Mouse (Mus musculus): ENCODE data around the gene Gjc2. TPM values are rescaled to one million over a fixed set of nuclear protein-coding genes. Genes with fewer than 3 reads are reported as not detected.

Gene Gjc2
- total and polyA plus RNA-seq, 3 experiments = 0.45 to 0.72 (median 0.57) TPM

DNA sequence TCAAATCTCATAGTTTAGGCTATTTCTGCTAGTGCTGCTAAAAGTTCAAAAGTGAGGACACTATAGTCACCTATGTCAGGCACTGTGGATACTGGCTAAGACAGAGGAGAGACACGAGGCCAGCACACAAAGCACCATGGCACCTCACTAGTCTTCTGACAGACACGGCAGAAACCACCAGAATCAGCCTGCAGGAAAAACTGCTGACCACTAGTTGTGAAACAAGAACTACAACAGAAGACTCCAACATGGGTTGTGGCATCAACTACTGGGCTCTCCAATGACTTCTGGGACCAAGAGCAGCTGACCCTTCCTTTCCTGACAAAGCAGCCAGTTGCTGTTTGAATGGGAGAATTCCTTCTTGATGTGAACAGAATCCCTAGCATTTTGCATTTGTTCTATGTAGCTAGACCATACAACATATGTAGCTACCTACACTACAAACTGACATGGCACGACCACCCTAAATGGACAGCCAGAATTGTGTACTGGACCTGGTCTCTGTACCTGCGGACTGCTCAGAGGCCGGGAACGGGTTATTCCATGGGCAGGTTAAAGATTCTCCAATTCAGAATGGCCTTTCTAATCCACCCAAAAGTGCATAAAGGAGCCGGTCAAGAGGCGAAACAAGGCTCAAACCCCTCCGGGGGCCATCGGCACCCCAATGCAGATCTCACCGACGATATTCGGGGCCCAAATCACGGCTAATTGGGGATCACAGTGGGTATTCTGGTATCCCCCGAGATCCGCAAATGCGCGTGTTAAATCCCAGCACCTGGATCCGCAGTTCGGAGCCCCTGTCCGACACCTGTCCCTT lies 44.0 kb upstream of the Gjc2 start:
- Histone ChIP-seq H3K27ac (peak overlapping the region; percentile 100), H3K4me1 (ENCODE audit: control insufficient read depth, insufficient read depth, low read length) (peaks cover 24% of the 10 kb centered on the region), H3K27me3 (ENCODE audit: control insufficient read depth, insufficient read depth, low read length) (no peaks in the 10 kb centered on the region), H3K36me3 (ENCODE audit: control insufficient read depth, insufficient read depth, low read length) (peaks cover 40% of the 10 kb centered on the region), H3K79me2 (replicated peaks; ENCODE audit: control insufficient read depth, insufficient read depth, low read length) (peaks cover 9% of the 10 kb centered on the region), H3K4me3 (peak overlapping the region; percentile 90), H3K9ac (ENCODE audit: low read depth, low read length) (peak overlapping the region; percentile 93)
- DNase-seq = peak in 1 of 2 experiments; percentile 29
- WGBS = 2% methylated on average over 21 of the region's 21 CpGs
- TF ChIP-seq POLR2A (IDR thresholded peaks at IDR 0.05; ENCODE audit: insufficient read depth, low read depth, low read length) (no peak), CTCF (IDR thresholded peaks at IDR 0.05) (no peak), EP300 (IDR thresholded peaks at IDR 0.05; ENCODE audit: insufficient read depth, low read depth, low read length) (no peak)
- intact Hi-C loops (cut with DNase I) = loop anchor here (2.0 to 5.0 kb wide), 3 partner anchors 18 to 64 kb away; partner anchors contain the start of genes 2310033P09Rik, Guk1 and Iba57

DNA sequence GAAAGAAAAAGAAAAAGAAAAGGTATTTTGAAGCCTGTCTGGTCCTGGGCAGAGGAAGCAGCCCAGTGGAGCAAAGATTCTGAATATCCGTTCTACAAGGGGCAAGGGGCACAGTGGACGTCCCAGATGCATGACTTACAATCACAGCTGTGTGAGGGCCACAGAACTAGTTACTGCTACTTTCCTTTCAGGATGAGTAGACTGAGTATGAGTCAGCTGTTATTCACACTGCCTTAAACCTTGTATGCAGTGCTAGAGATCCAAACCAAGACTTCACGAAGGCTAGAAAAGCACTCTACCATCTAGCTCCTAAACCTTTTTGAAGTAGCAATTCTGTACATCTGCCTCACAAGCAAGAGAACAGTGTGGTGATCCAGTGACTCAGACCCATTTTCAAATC lies 43.2 kb upstream of the Gjc2 start:
- no peak for DNase-seq
- H3K27ac ChIP-seq = peak overlapping the region; percentile 100
- intact Hi-C loops (cut with DNase I) = loop anchor here (2.0 to 5.0 kb wide), 3 partner anchors 17 to 63 kb away; partner anchors contain the start of genes 2310033P09Rik, Guk1 and Iba57
- peaks cover 46% of the 10 kb centered on the region for H3K36me3 ChIP-seq (ENCODE audit: control insufficient read depth, insufficient read depth, low read length)
- H3K4me3 ChIP-seq = peak overlapping the region; percentile 90
- H3K27me3 ChIP-seq (ENCODE audit: control insufficient read depth, insufficient read depth, low read length) = no peaks in the 10 kb centered on the region
- TF ChIP-seq CTCF (IDR thresholded peaks at IDR 0.05) (no peak), EP300 (IDR thresholded peaks at IDR 0.05; ENCODE audit: insufficient read depth, low read depth, low read length) (no peak), POLR2A (IDR thresholded peaks at IDR 0.05; ENCODE audit: insufficient read depth, low read depth, low read length) (no peak)
- peak overlapping the region; percentile 6; the same call in 1 of the 2 replicates for H3K9ac ChIP-seq (ENCODE audit: low read depth, low read length)
- H3K79me2 ChIP-seq (replicated peaks; ENCODE audit: control insufficient read depth, insufficient read depth, low read length) = peaks cover 13% of the 10 kb centered on the region
- peaks cover 28% of the 10 kb centered on the region for H3K4me1 ChIP-seq (ENCODE audit: control insufficient read depth, insufficient read depth, low read length)
- 7% methylated on average over 3 of the region's 3 CpGs for WGBS

DNA sequence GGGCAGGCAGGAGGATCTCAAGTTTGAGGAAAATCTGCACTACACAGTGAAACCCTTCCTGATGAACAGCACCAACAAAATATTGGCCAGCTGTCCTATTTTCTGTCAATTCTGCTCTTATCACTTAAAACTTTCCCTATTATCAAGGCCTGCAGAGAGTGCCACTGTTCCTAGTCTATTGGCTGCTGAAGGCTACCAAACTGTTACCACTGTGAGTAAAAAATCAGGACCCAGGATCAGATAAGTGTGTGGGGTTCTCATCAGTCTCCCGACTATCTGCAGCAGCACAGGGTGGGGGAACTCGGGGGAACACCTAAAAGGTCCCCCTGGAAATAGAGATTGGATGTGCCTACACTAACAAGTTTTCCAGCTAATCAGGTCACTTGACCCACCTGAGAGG lies 42.2 kb upstream of the Gjc2 start:
- Histone ChIP-seq H3K27ac (no peak overlapping the region), H3K4me3 (no peak overlapping the region), H3K36me3 (ENCODE audit: control insufficient read depth, insufficient read depth, low read length) (peaks cover 47% of the 10 kb centered on the region), H3K4me1 (ENCODE audit: control insufficient read depth, insufficient read depth, low read length) (peaks cover 31% of the 10 kb centered on the region), H3K9ac (ENCODE audit: low read depth, low read length) (no peak overlapping the region), H3K27me3 (ENCODE audit: control insufficient read depth, insufficient read depth, low read length) (no peaks in the 10 kb centered on the region), H3K79me2 (replicated peaks; ENCODE audit: control insufficient read depth, insufficient read depth, low read length) (peaks cover 13% of the 10 kb centered on the region)
- intact Hi-C loops (cut with DNase I) = loop anchor here (5.0 kb wide), 1 partner anchor 33 kb away; the partner anchor contains the start of gene Guk1
- no peak for TF ChIP-seq EP300 (IDR thresholded peaks at IDR 0.05; ENCODE audit: insufficient read depth, low read depth, low read length)
- TF ChIP-seq POLR2A (IDR thresholded peaks at IDR 0.05; ENCODE audit: insufficient read depth, low read depth, low read length) = no peak
- TF ChIP-seq CTCF (IDR thresholded peaks at IDR 0.05) = no peak
- 25% methylated on average over 2 of the region's 2 CpGs for WGBS
- no peak for DNase-seq

DNA sequence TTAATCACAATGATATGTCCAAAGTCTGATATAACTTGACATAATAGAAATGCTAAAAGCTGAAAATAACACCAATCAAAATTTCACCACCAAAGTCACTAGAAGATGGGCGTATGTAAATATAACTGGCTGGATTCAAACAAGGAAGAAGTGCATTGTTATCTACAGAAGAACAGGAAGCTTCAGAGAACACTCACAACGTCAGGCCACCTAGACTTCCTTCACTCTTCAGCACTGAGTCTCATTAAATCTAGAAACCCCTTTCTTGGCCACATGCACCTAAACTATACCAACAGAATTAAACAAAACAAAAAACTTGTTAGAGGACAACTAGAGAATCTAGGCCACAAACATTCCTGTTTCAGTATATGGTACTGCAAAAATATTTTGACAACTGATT lies 41.5 kb upstream of the Gjc2 start:
- TF ChIP-seq EP300 (IDR thresholded peaks at IDR 0.05; ENCODE audit: insufficient read depth, low read depth, low read length) (no peak), POLR2A (IDR thresholded peaks at IDR 0.05; ENCODE audit: insufficient read depth, low read depth, low read length) (no peak), CTCF (IDR thresholded peaks at IDR 0.05) (no peak)
- Histone ChIP-seq H3K9ac (ENCODE audit: low read depth, low read length) (no peak overlapping the region), H3K36me3 (ENCODE audit: control insufficient read depth, insufficient read depth, low read length) (peaks cover 51% of the 10 kb centered on the region), H3K27me3 (ENCODE audit: control insufficient read depth, insufficient read depth, low read length) (no peaks in the 10 kb centered on the region), H3K27ac (no peak overlapping the region), H3K4me1 (ENCODE audit: control insufficient read depth, insufficient read depth, low read length) (peaks cover 31% of the 10 kb centered on the region), H3K79me2 (replicated peaks; ENCODE audit: control insufficient read depth, insufficient read depth, low read length) (peaks cover 13% of the 10 kb centered on the region), H3K4me3 (no peak overlapping the region)
- intact Hi-C loops (cut with DNase I) = no loop called here
- WGBS = 5% methylated on average over 2 of the region's 2 CpGs
- DNase-seq = no peak

DNA sequence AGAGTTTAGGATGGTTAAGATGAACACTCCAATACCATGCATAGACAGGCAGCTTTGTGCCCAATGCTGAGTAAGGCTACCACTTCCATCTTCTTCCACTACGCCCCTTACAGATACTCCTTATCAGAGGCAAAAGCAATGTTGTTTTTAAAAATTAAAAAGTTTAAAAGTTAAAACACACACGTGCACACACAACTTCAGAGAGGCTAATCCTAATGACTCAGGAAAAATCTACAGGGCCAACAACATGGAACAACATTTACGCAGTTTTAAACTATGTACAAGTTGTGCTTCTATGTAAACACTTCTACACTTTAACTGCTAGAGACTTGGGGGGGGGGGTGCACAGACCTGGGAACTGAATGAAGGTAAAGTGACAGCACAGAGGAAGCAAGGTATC lies 41.0 kb upstream of the Gjc2 start:
- Histone ChIP-seq H3K4me3 (no peak overlapping the region), H3K36me3 (ENCODE audit: control insufficient read depth, insufficient read depth, low read length) (peaks cover 52% of the 10 kb centered on the region), H3K27me3 (ENCODE audit: control insufficient read depth, insufficient read depth, low read length) (no peaks in the 10 kb centered on the region), H3K27ac (no peak overlapping the region), H3K79me2 (replicated peaks; ENCODE audit: control insufficient read depth, insufficient read depth, low read length) (peaks cover 13% of the 10 kb centered on the region), H3K9ac (ENCODE audit: low read depth, low read length) (no peak overlapping the region), H3K4me1 (ENCODE audit: control insufficient read depth, insufficient read depth, low read length) (peaks cover 31% of the 10 kb centered on the region)
- intact Hi-C loops (cut with DNase I) = no loop called here
- 62% methylated on average over 3 of the region's 3 CpGs for WGBS
- no peak for DNase-seq
- TF ChIP-seq CTCF (IDR thresholded peaks at IDR 0.05) (no peak), EP300 (IDR thresholded peaks at IDR 0.05; ENCODE audit: insufficient read depth, low read depth, low read length) (no peak), POLR2A (IDR thresholded peaks at IDR 0.05; ENCODE audit: insufficient read depth, low read depth, low read length) (no peak)

DNA sequence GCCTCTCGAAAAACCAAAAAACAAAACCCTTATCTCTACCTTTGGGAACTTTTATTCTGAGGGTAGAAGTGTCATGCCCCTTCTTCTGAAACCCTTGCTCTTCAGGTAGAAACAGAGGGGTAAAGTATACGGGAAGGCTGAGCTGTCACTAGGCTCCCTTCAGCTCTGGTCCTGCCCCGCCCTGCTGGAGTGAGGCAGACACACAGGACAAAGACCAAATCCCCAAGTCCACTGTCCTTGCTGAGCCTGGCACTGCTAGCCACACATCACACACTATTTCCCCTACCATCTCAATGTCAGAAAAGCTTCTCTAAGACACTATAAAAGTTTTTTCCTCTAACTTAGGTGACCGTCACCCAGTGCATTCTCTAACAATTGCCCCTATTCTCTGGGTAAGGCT lies 39.3 kb upstream of the Gjc2 start:
- no peak for DNase-seq
- Histone ChIP-seq H3K27ac (no peak overlapping the region), H3K79me2 (replicated peaks; ENCODE audit: control insufficient read depth, insufficient read depth, low read length) (peaks cover 16% of the 10 kb centered on the region), H3K4me3 (no peak overlapping the region), H3K4me1 (ENCODE audit: control insufficient read depth, insufficient read depth, low read length) (peaks cover 37% of the 10 kb centered on the region), H3K27me3 (ENCODE audit: control insufficient read depth, insufficient read depth, low read length) (no peaks in the 10 kb centered on the region), H3K36me3 (ENCODE audit: control insufficient read depth, insufficient read depth, low read length) (peaks cover 68% of the 10 kb centered on the region), H3K9ac (ENCODE audit: low read depth, low read length) (no peak overlapping the region)
- WGBS = 71% methylated on average over 4 of the region's 4 CpGs
- TF ChIP-seq EP300 (IDR thresholded peaks at IDR 0.05; ENCODE audit: insufficient read depth, low read depth, low read length) = no peak
- no peak for TF ChIP-seq POLR2A (IDR thresholded peaks at IDR 0.05; ENCODE audit: insufficient read depth, low read depth, low read length)
- no peak for TF ChIP-seq CTCF (IDR thresholded peaks at IDR 0.05)
- intact Hi-C loops (cut with DNase I) = no loop called here

Data from heart, adult 2 months (tissue).